Mouse (Mus musculus) urinary bladder, adult 2 months (tissue): ENCODE measurements around the gene Arhgap28. TPM values are rescaled to one million over a fixed set of nuclear protein-coding genes. Genes with fewer than 3 reads are reported as not detected.
A peak's percentile ranks its signal among the peaks of the same experiment; 100 is the strongest.

Source experiments
- DNase-seq: peaks from one replicate; pipeline ENCODE4 v3.0.0; 2022; ENCODE audit warnings: low spot score
- polyA plus RNA-seq: library from polyadenylated mRNA; depleted of rRNA; stranded (reverse); fragments of >200 nt; gene quantifications from 2 replicates; pipeline ENCODE4 v1.2.3, GENCODE M21; 2012

Gene Arhgap28
- polyA plus RNA-seq, 1 experiment: 9.3 TPM

DNA sequence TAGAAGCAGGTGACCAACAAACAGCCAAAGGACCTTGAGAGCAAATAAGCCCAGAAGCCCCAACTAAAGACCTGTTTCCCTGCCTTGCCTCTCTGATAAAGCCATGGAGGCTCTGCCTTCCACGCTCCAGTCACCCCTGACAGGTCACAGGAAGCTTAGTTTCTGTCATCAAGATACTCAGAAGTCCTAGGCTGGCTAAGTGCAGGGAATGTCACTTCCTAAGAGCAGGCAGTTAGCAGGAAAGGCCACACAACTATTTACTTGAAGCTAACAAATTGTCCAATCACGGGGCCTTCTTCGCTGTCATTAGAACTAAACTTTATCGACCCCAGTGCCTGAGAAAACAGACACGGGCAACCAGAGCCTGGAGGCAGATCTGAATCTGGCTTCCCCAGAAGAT lies 14.2 kb downstream of the Arhgap28 start:
- DNase-seq: no peak

DNA sequence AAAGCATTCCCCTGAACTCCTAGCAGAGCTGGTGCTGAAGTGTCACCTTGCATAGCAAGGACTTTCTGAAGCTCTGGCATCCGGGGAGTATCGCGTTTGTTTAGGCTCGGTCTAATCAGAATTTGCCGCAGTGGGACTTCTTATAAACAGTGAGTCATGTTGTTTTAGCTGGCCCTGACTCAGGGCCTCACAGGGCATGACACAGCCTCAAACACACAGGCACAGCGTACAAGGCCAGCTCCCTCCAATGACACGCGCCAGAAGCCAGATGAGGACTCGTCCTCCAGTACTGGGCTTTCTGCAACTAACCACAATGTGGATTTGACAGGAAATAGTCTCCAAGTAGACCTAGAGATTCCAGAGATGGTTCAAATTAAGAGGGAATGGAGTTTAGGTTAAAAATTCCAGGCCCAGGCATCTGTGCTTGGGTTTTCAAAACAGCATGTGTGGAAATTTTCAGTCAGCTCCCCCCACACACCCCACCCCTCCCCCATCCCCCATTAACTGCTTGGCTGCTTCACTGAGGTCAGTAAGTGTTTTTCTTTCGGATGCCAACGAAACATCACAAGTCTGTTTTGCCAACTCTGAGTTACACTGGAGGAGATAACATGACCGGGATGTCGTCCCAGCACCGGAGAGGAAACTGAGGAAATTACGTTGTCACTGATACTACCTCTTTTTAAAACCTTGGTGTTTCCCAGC lies 14.8 kb downstream of the Arhgap28 start:
- peak; percentile 27 for DNase-seq

DNA sequence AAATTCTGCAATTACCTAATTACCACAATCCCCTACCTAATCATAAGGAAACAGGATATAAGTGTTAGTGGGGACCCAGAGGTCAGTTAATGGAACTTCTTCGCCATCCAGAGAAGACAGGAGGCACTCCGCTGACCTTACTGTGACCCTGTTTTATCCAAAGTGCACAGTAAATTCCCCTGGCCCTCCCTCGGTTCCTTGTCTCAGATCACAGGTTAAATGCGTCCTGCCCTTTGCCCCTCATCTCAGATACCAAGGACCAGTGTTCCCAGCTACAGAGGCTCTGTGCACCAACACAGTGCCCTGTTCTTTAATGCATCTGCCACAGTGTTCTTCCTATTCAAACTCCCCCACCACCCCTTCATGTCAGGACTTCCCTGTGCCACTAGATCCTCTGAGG lies 18.4 kb downstream of the Arhgap28 start:
- DNase-seq: no peak

DNA sequence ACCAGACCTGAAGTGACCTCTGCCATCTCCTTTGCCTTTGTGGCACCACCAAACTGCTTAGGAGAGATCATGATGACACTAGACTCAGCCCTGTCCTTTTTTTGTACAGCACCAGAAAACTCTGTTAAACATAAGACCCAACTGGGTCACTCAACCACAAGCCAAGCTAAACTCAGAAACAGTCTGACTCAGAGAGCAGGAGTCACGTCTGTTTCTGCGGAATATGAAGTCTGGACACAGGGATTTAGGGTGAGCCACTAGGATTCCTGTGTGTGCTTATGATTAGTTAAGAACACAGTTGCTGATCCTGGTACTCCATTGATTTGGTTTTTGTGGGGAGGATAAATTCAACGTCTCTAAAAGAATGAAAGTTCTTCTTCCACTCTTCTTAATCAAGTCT lies 23.3 kb downstream of the Arhgap28 start:
- no peak for DNase-seq

- no peak for DNase-seq
These were observed 24.7 kb downstream of the Arhgap28 start for GRCm38 (mm10) chr17:67979248-67979647.

DNA sequence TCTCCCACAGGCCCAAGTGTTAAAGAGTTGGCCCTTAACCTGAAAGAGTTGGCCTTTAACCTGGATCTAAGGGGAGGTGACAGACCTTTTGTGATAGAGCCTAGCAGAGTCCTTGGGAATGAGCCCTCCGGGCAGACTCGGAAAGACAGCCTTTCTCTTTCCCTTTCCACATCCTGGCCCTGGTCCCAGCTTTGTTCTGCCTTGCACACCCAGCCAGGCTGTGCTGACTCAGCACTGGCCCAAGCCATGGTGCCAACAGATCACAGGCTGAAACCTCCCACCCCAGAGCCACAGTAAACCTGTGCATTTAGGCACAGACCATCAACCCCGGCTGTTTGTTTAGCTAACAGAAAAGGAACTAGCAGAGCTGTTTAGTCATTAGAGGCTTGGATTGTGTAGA lies 25.1 kb downstream of the Arhgap28 start:
- peak; percentile 31 for DNase-seq

GRCm38 (mm10) chr17:67976465-67976864 lies 27.5 kb downstream of the Arhgap28 start:
- DNase-seq: no peak

GRCm38 (mm10) chr17:67976027-67976426 lies 27.9 kb downstream of the Arhgap28 start:
- DNase-seq: no peak

GRCm38 (mm10) chr17:67974679-67975078 lies 29.2 kb downstream of the Arhgap28 start:
- no peak for DNase-seq

GRCm38 (mm10) chr17:67966853-67967540 lies 36.9 kb downstream of the Arhgap28 start:
- DNase-seq: no peak

DNA sequence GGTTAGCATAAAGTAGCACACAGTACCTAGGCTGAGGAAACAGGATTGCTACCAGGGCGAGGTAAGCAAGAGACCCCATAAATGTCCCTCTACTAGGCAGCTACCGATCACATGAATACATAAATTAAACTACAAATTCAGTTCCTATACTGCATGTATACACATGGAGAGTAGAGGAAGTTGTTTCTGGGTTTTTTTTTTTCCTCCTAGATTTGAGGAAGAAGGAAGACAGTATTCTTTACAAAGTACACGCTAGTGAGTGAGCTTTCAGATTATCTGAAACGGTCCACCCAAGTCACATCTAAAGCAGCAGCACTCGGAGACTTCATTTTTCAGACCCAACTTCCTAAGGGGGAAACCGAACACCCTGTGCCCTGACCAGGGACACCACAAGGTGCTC lies 41.1 kb downstream of the Arhgap28 start:
- no peak for DNase-seq

DNA sequence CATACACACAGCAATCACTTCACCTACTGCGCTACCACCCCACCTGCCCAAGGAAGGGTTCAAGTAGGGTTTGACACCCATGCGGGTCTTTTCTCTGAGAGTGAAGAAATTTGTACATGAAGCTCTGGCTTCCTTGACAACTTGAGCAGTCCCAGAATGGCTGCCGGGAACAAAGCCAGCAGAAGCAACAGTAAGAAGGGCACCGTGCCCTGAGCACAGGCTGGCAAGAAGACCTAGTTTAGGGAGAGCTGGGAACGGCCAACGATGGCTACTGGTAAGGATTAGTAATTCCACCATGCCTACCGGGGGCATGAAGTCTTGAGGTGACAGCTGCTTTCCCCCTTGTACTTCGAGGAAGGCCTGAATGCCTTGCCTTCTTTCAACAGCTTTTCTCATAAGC lies 41.9 kb downstream of the Arhgap28 start:
- DNase-seq: no peak

- no peak for DNase-seq
These were observed 45.0 kb downstream of the Arhgap28 start for GRCm38 (mm10) chr17:67958909-67959308.

DNA sequence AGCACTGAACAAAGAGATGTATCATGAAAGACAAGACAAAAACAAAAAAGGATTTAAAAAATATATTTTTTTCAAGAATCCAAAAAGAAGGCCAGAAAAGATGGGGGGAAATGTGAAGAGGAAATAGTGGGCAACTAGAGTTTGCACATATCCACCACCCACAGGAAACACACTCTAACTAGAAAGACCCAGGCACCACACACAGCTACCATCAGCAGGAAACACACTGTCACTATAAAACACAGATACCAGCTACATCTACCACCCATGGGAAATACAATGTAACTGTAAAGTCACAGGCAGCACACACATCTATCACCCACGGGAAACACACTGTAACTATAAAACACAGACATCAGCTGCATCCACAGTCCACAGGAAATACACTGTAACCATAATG lies 46.3 kb downstream of the Arhgap28 start:
- no peak for DNase-seq

GRCm38 (mm10) chr17:67955876-67956690 lies 47.8 kb downstream of the Arhgap28 start:
- DNase-seq: no peak

- DNase-seq: no peak
These were observed 49.0 kb downstream of the Arhgap28 start for GRCm38 (mm10) chr17:67954961-67955360.

- no peak for DNase-seq
These were observed 53.3 kb downstream of the Arhgap28 start for GRCm38 (mm10) chr17:67950523-67951213.

GRCm38 (mm10) chr17:67948601-67949000 lies 55.3 kb downstream of the Arhgap28 start:
- DNase-seq: no peak

GRCm38 (mm10) chr17:67945453-67945852 lies 58.5 kb downstream of the Arhgap28 start:
- no peak for DNase-seq

GRCm38 (mm10) chr17:67944256-67944655 lies 59.7 kb downstream of the Arhgap28 start:
- no peak for DNase-seq

DNA sequence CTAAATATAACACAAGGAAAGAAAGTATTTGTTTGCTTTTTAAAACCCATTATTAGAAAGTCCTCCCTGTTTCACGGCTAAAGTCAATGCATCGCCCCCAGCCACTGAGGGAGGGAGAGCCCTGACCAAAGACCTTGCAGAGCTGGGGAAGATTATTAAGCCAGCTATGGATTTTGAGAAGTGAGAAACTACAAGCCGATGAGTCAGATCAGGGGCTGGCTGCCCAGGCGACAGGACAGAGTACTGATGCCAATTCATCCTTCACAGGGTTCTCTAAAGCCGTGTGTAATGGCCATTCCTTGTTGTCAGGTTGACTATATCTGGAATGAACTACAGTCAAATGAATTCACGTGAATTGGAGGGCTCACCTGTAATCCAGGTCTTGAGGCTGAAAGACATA lies 62.9 kb downstream of the Arhgap28 start:
- DNase-seq: no peak

GRCm38 (mm10) chr17:67937050-67937449 lies 66.9 kb downstream of the Arhgap28 start:
- no peak for DNase-seq
